Mouse (Mus musculus): ENCODE results near the gene Epn3. TPM values are rescaled to one million over a fixed set of nuclear protein-coding genes. Genes with fewer than 3 reads are reported as not detected.

The Epn3 gene
- polyA plus RNA-seq, 1 experiment: 1.7 TPM

- Histone ChIP-seq H3K4me3 (ENCODE audit: control insufficient read depth, low read depth, low read length) (peak within 1 kb of the TSS; percentile 97), H3K36me3 (ENCODE audit: control insufficient read depth, insufficient read depth, low read length) (no peaks in the 10 kb centered on the region), H3K4me1 (ENCODE audit: control insufficient read depth, insufficient read depth, low read length) (peaks cover 17% of the 10 kb centered on the region), H3K27me3 (ENCODE audit: control insufficient read depth, insufficient read depth, low read length) (no peaks in the 10 kb centered on the region), H3K27ac (ENCODE audit: control insufficient read depth, insufficient read depth, low read depth, low read length) (peak within 1 kb of the TSS; percentile 88)
- TF ChIP-seq CTCF (IDR thresholded peaks at IDR 0.05; ENCODE audit: control insufficient read depth, insufficient read depth, insufficient replicate concordance, low read depth, low read length) (no peak), POLR2A (IDR thresholded peaks at IDR 0.05; ENCODE audit: control insufficient read depth, low read depth, low read length) (peak; percentile 54)
These were observed 21.6 kb upstream of the Epn3 start, which contains the start of gene Mycbpap for GRCm38 (mm10) chr11:94521219-94521843. TSS of gene Mycbpap (minus strand) at chr11:94521742.

GRCm38 (mm10) chr11:94513452-94513851, 13.7 kb upstream of the Epn3 start:
- H3K4me3 ChIP-seq (ENCODE audit: control insufficient read depth, low read depth, low read length): no peak overlapping the region
- TF ChIP-seq POLR2A (IDR thresholded peaks at IDR 0.05; ENCODE audit: control insufficient read depth, low read depth, low read length) (no peak), CTCF (IDR thresholded peaks at IDR 0.05; ENCODE audit: control insufficient read depth, insufficient read depth, insufficient replicate concordance, low read depth, low read length) (no peak)
- no peaks in the 10 kb centered on the region for H3K36me3 ChIP-seq (ENCODE audit: control insufficient read depth, insufficient read depth, low read length)
- no peaks in the 10 kb centered on the region for H3K27me3 ChIP-seq (ENCODE audit: control insufficient read depth, insufficient read depth, low read length)
- no peaks in the 10 kb centered on the region for H3K4me1 ChIP-seq (ENCODE audit: control insufficient read depth, insufficient read depth, low read length)
- no peak overlapping the region for H3K27ac ChIP-seq (ENCODE audit: control insufficient read depth, insufficient read depth, low read depth, low read length)

- H3K27me3 ChIP-seq (ENCODE audit: control insufficient read depth, insufficient read depth, low read length): no peaks in the 10 kb centered on the region
- TF ChIP-seq CTCF (IDR thresholded peaks at IDR 0.05; ENCODE audit: control insufficient read depth, insufficient read depth, insufficient replicate concordance, low read depth, low read length) (no peak), POLR2A (IDR thresholded peaks at IDR 0.05; ENCODE audit: control insufficient read depth, low read depth, low read length) (no peak)
- H3K4me3 ChIP-seq (ENCODE audit: control insufficient read depth, low read depth, low read length): peak overlapping the region; percentile 73
- no peak overlapping the region for H3K27ac ChIP-seq (ENCODE audit: control insufficient read depth, insufficient read depth, low read depth, low read length)
- H3K36me3 ChIP-seq (ENCODE audit: control insufficient read depth, insufficient read depth, low read length): no peaks in the 10 kb centered on the region
- H3K4me1 ChIP-seq (ENCODE audit: control insufficient read depth, insufficient read depth, low read length): peaks cover 11% of the 10 kb centered on the region
These were observed 9.2 kb upstream of the Epn3 start for GRCm38 (mm10) chr11:94508976-94509375.

GRCm38 (mm10) chr11:94501482-94501881, 1.7 kb upstream of the Epn3 start:
- no peaks in the 10 kb centered on the region for H3K27me3 ChIP-seq (ENCODE audit: control insufficient read depth, insufficient read depth, low read length)

GRCm38 (mm10) chr11:94500362-94500761, 588 bp upstream of the Epn3 start:
- TF ChIP-seq CTCF (IDR thresholded peaks at IDR 0.05; ENCODE audit: control insufficient read depth, insufficient read depth, insufficient replicate concordance, low read depth, low read length): no peak
- TF ChIP-seq POLR2A (IDR thresholded peaks at IDR 0.05; ENCODE audit: control insufficient read depth, low read depth, low read length): no peak
- Histone ChIP-seq H3K4me3 (ENCODE audit: control insufficient read depth, low read depth, low read length) (no peak overlapping the region; the same call in 1 of the 2 replicates), H3K27me3 (ENCODE audit: control insufficient read depth, insufficient read depth, low read length) (no peaks in the 10 kb centered on the region), H3K27ac (ENCODE audit: control insufficient read depth, insufficient read depth, low read depth, low read length) (no peak overlapping the region), H3K36me3 (ENCODE audit: control insufficient read depth, insufficient read depth, low read length) (no peaks in the 10 kb centered on the region), H3K4me1 (ENCODE audit: control insufficient read depth, insufficient read depth, low read length) (peaks cover 22% of the 10 kb centered on the region)

More at GRCm38 (mm10) chr11:94501482-94501881, 1.7 kb upstream of the Epn3 start:
- Histone ChIP-seq H3K4me3 (ENCODE audit: control insufficient read depth, low read depth, low read length) (no peak overlapping the region), H3K4me1 (ENCODE audit: control insufficient read depth, insufficient read depth, low read length) (peaks cover 25% of the 10 kb centered on the region), H3K27ac (ENCODE audit: control insufficient read depth, insufficient read depth, low read depth, low read length) (no peak overlapping the region), H3K36me3 (ENCODE audit: control insufficient read depth, insufficient read depth, low read length) (no peaks in the 10 kb centered on the region)
- TF ChIP-seq POLR2A (IDR thresholded peaks at IDR 0.05; ENCODE audit: control insufficient read depth, low read depth, low read length): no peak

- TF ChIP-seq CTCF (IDR thresholded peaks at IDR 0.05; ENCODE audit: control insufficient read depth, insufficient read depth, insufficient replicate concordance, low read depth, low read length) (no peak), POLR2A (IDR thresholded peaks at IDR 0.05; ENCODE audit: control insufficient read depth, low read depth, low read length) (no peak)
- Histone ChIP-seq H3K4me1 (ENCODE audit: control insufficient read depth, insufficient read depth, low read length) (peaks cover 15% of the 10 kb centered on the region), H3K4me3 (ENCODE audit: control insufficient read depth, low read depth, low read length) (no peak overlapping the region), H3K27me3 (ENCODE audit: control insufficient read depth, insufficient read depth, low read length) (no peaks in the 10 kb centered on the region), H3K27ac (ENCODE audit: control insufficient read depth, insufficient read depth, low read depth, low read length) (no peak overlapping the region), H3K36me3 (ENCODE audit: control insufficient read depth, insufficient read depth, low read length) (no peaks in the 10 kb centered on the region)
These were observed 739 bp downstream of the Epn3 start for GRCm38 (mm10) chr11:94499035-94499434.

- no peaks in the 10 kb centered on the region for H3K27me3 ChIP-seq (ENCODE audit: control insufficient read depth, insufficient read depth, low read length)
- TF ChIP-seq POLR2A (IDR thresholded peaks at IDR 0.05; ENCODE audit: control insufficient read depth, low read depth, low read length): no peak
- TF ChIP-seq CTCF (IDR thresholded peaks at IDR 0.05; ENCODE audit: control insufficient read depth, insufficient read depth, insufficient replicate concordance, low read depth, low read length): no peak
- no peak overlapping the region for H3K27ac ChIP-seq (ENCODE audit: control insufficient read depth, insufficient read depth, low read depth, low read length)
These were observed 1.4 kb downstream of the Epn3 start for GRCm38 (mm10) chr11:94498093-94498996.

More at GRCm38 (mm10) chr11:94498093-94498996, 1.4 kb downstream of the Epn3 start:
- H3K36me3 ChIP-seq (ENCODE audit: control insufficient read depth, insufficient read depth, low read length): no peaks in the 10 kb centered on the region
- peaks cover 13% of the 10 kb centered on the region for H3K4me1 ChIP-seq (ENCODE audit: control insufficient read depth, insufficient read depth, low read length)
- H3K4me3 ChIP-seq (ENCODE audit: control insufficient read depth, low read depth, low read length): no peak overlapping the region
